Mouse (Mus musculus) spleen, postnatal 4 days (tissue): ENCODE results near the gene Gtf3c5.

Experiments
- DNase-seq, 2 experiments: peaks; one replicate each; pipeline ENCODE4 v3.0.0; 2022; ENCODE audit warnings: low spot score in 2 of 2

The Gtf3c5 gene

GRCm38 (mm10) chr2:28534436-28535262 is 48.9 kb downstream of the Gtf3c5 start:
- no peak for DNase-seq

- DNase-seq = no peak
Measured at GRCm38 (mm10) chr2:28533901-28534435, 49.6 kb downstream of the Gtf3c5 start.

- peak; percentile 75 to 85 for DNase-seq
Measured at GRCm38 (mm10) chr2:28532938-28533771, 50.4 kb downstream of the Gtf3c5 start.

GRCm38 (mm10) chr2:28530311-28530710 is 53.2 kb downstream of the Gtf3c5 start:
- DNase-seq = no peak

- DNase-seq = no peak
Measured at GRCm38 (mm10) chr2:28529856-28530255, 53.7 kb downstream of the Gtf3c5 start.

- no peak for DNase-seq
Measured at GRCm38 (mm10) chr2:28528354-28528730, 55.2 kb downstream of the Gtf3c5 start.

- no peak for DNase-seq
Measured at GRCm38 (mm10) chr2:28527436-28528353, 55.9 kb downstream of the Gtf3c5 start.

GRCm38 (mm10) chr2:28525943-28526876 is 57.3 kb downstream of the Gtf3c5 start:
- peak in 1 of 2 experiments; percentile 44 for DNase-seq

- DNase-seq = no peak
Measured at GRCm38 (mm10) chr2:28525219-28525942, 58.2 kb downstream of the Gtf3c5 start.

- no peak for DNase-seq
Measured at GRCm38 (mm10) chr2:28524406-28524805, 59.1 kb downstream of the Gtf3c5 start.

- peak in 1 of 2 experiments; percentile 56 for DNase-seq
Measured at GRCm38 (mm10) chr2:28523643-28524117, 59.9 kb downstream of the Gtf3c5 start.

- DNase-seq = no peak
Measured at GRCm38 (mm10) chr2:28522166-28522565, 61.4 kb downstream of the Gtf3c5 start.

- DNase-seq = no peak
Measured at GRCm38 (mm10) chr2:28521571-28522151, 61.9 kb downstream of the Gtf3c5 start.

- DNase-seq = no peak
Measured at GRCm38 (mm10) chr2:28520581-28520980, 63.0 kb downstream of the Gtf3c5 start.

- DNase-seq = no peak
Measured at GRCm38 (mm10) chr2:28518231-28518630, 65.3 kb downstream of the Gtf3c5 start.

GRCm38 (mm10) chr2:28517206-28517909 is 66.2 kb downstream of the Gtf3c5 start:
- peak; percentile 70 to 92 for DNase-seq
